Mouse (Mus musculus): ENCODE measurements around the gene Prh1.
"Not testable (repeated sequence)": the region's sequence is repeated elsewhere in the genome, so short reads cannot be mapped to it uniquely, and the experiment has no call there.

Prh1 gene

DNA sequence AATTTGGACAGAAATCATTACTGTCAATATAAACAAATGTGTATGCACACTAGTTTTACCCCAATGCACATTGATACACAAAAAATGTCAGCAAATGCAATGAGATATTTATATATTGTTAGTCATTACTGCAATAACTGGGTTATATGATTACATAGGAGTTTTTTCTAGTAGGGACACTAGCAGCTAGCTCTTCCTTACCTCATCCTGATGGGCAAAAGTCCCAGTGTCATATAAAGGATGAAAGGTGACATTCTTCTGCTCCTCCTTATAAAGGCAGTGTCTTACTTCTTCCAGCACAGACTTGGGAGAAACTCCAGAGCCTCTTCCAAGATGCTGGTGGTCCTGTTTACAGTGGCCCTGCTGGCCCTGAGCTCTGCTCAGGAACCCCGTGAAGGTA, at the start of gene Prh1:
Gene Prh1 (plus strand): TSS at position 301 of the 400 bp plus-strand sequence.
- DNase-seq (ENCODE audit: extremely low spot score) = not testable (repeated sequence)

DNA sequence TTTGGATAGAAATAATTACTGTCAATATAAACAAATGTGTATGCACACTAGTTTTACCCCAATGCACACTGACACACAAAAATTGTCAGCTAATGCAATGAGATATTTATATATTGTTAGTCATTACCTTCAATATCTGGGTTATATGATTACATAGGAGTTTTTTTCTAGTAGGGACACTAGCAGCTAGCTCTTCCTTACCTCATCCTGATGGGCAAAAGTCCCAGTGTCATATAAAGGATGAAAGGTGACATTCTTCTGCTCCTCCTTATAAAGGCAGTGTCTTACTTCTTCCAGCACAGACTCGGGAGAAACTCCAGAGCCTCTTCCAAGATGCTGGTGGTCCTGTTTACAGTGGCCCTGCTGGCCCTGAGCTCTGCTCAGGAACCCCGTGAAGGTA, 26.0 kb downstream of the Prh1 start, which contains the start of gene Prp2:
Gene Prp2 (plus strand): TSS at position 301 of the 400 bp plus-strand sequence.
- not testable (repeated sequence) for DNase-seq (ENCODE audit: extremely low spot score)

All from embryo, embryonic 9.5 days (tissue).